Mouse (Mus musculus): ENCODE data around the gene Pi4k2a.
A peak's percentile ranks its signal among the peaks of the same experiment; 100 is the strongest.

DNA sequence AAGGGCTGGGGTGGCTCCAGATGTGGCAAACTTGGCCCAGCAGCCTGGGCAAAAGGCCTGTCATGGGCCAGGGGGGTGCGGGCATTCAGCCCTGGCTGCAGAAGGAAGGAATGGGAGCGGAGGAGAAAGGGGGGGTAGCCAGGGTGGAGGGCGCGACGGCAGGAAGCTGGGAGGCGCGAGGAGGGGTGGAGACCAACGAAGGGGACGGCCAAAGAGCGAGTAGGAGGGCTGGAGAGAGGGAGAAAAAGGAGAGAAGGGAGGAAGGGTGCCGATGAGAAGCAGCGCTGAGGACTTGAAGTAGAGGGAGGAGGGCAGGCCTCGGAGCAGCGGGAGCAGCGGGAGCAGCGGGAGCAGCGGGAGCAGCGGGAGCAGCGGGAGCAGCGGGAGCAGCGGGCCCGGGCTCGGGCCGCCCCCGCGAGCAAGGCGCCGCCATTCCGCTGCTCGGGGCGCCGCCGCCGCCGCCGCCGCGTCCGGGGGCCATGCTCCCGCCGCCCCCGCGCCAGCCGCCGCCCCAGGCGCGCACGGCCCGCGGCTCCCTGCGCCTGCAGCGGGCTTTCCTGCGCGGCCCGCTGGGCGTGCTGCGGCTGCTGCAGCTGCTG lies 57.0 kb downstream of the Pi4k2a start, which contains the start of gene Marveld1:
- peak in 1 of 3 experiments; percentile 71 for TF ChIP-seq MYOG (IDR thresholded peaks at IDR 0.05; ENCODE audit: control insufficient read depth in 1 of 3, insufficient read depth in 1 of 3, insufficient read length in 2 of 3, low read depth in 2 of 3)
- no peak for TF ChIP-seq USF1 (IDR thresholded peaks at IDR 0.05; ENCODE audit: low read depth)
- TF ChIP-seq MYOD1 (IDR thresholded peaks at IDR 0.05; ENCODE audit: control insufficient read depth in 1 of 3, insufficient read length in 2 of 3, low read depth in 2 of 3), result peak in 2 of 3 experiments; percentile 37 to 59
- peak; percentile 85 for TF ChIP-seq POLR2A (IDR thresholded peaks at IDR 0.05; ENCODE audit: insufficient read length, low read depth)
- TF ChIP-seq POLR2AphosphoS2 (IDR thresholded peaks at IDR 0.05; ENCODE audit: insufficient read length, low read depth), result peak; percentile 72
- TF ChIP-seq CEBPB (IDR thresholded peaks at IDR 0.05; ENCODE audit: insufficient read depth, poor library complexity, severe bottlenecking), result no peak
- no peak for TF ChIP-seq TCF12 (IDR thresholded peaks at IDR 0.05; ENCODE audit: insufficient read depth, poor library complexity, severe bottlenecking)

All from myocyte (in vitro differentiated cells).